15 mouse cellular contexts compared by ENCODE assay signal in genomic region chr2:75689482-75690158, GRCm38 (mm10). TPM values are rescaled to one million over a fixed set of nuclear protein-coding genes. Genes with fewer than 3 reads are reported as not detected.
DNase-seq lines count a peak whose midpoint lies in the region; ATAC-seq and TF ChIP-seq lines count a peak whose summit lies in the region.
"Had no signal": no experiment of that assay in that cellular context is flagged by ENCODE, and none has a peak within 500 bp of the region (broad histone marks: within the 10 kb centered on the region; RNA-seq: fewer than 3 reads in every experiment).

No protein-coding gene starts in this region.

- TF ChIP-seq POLR2A in lung, adult 2 months (IDR thresholded peaks at IDR 0.05; ENCODE audit: borderline replicate concordance, extremely low read depth, low read depth, low read length) = no peak
- TF ChIP-seq POLR2A in myocyte (IDR thresholded peaks at IDR 0.05; ENCODE audit: insufficient read length, low read depth) = no peak

- DNase-seq in heart, postnatal 25 days (ENCODE audit: low spot score) = no peak
- DNase-seq in lung, adult 2 months = peak; percentile 19
- no peak for DNase-seq in lung, postnatal 4 days
- DNase-seq: cerebellum, postnatal 10 days; right cerebral cortex, postnatal 25 days had no signal

- H3ac ChIP-seq in myocyte (ENCODE audit: control insufficient read depth, insufficient read length) = no peak overlapping the region

- H3K27me3 ChIP-seq in heart, embryonic 13.5 days (replicated peaks) = no peaks in the 10 kb centered on the region
- no peaks in the 10 kb centered on the region for H3K27me3 ChIP-seq in myocyte (ENCODE audit: control insufficient read depth, insufficient read depth, insufficient read length)
- H3K27me3 ChIP-seq in hindbrain, embryonic 13.5 days = no peaks in the 10 kb centered on the region
- H3K27me3 ChIP-seq: limb, embryonic 13.5 days; lung, embryonic 15.5 days; Patski had no signal

- WGBS in heart, embryonic 13.5 days = 79% methylated on average over 10 of the region's 10 CpGs
- WGBS in lung, adult 2 months = 74% methylated on average over 10 of the region's 10 CpGs
- WGBS in hindbrain, embryonic 13.5 days = 80% methylated on average over 10 of the region's 10 CpGs

- ATAC-seq in heart, embryonic 13.5 days (ENCODE audit: extremely low read depth, insufficient number of reproducible peaks, low FRiP score, low TSS enrichment) = no peak
- no peak for ATAC-seq in hindbrain, embryonic 13.5 days (ENCODE audit: low FRiP score)
- ATAC-seq: hindbrain, postnatal 0 days; Patski had no signal

- H3K4me1 ChIP-seq in heart, embryonic 13.5 days = peaks cover 96% of the 10 kb centered on the region
- H3K4me1 ChIP-seq in lung, adult 2 months (ENCODE audit: control insufficient read depth, insufficient read depth, low read length) = peaks cover 46% of the 10 kb centered on the region
- H3K4me1 ChIP-seq in brown adipose tissue, adult 24 weeks (ENCODE audit: control insufficient read depth, insufficient read depth, insufficient read length, low read length) = peaks cover 60% of the 10 kb centered on the region
- H3K4me1 ChIP-seq in hindbrain, embryonic 13.5 days (replicated peaks) = 0 out of 2 replicates have a peak, but pooled peaks cover 2% of the 10 kb centered on the region

- peaks cover 92% of the 10 kb centered on the region for H3K79me2 ChIP-seq in myocyte (ENCODE audit: control insufficient read depth, insufficient read depth)

- no peaks in the 10 kb centered on the region for H3K36me3 ChIP-seq in heart, embryonic 13.5 days
- H3K36me3 ChIP-seq in myocyte (ENCODE audit: control insufficient read depth, insufficient read depth) = peaks cover 17% of the 10 kb centered on the region
- H3K36me3 ChIP-seq in hindbrain, embryonic 13.5 days = no peaks in the 10 kb centered on the region
- H3K36me3 ChIP-seq: forebrain, embryonic 10.5 days; midbrain, embryonic 10.5 days had no signal

- H3K4me2 ChIP-seq in heart, embryonic 13.5 days = no peak overlapping the region
- peak overlapping the region; percentile 52 for H3K4me2 ChIP-seq in myocyte (ENCODE audit: low read depth)
- no peak overlapping the region for H3K4me2 ChIP-seq in hindbrain, embryonic 13.5 days
- H3K4me2 ChIP-seq: limb, embryonic 13.5 days; lung, embryonic 15.5 days had no signal

- no peaks in the 10 kb centered on the region for H3K9me3 ChIP-seq in heart, embryonic 13.5 days
- H3K9me3 ChIP-seq in hindbrain, embryonic 13.5 days = no peaks in the 10 kb centered on the region
- H3K9me3 ChIP-seq: forebrain, embryonic 10.5 days; limb, embryonic 13.5 days; lung, embryonic 15.5 days; midbrain, embryonic 10.5 days had no signal

- H3K9ac ChIP-seq in heart, embryonic 13.5 days = peak overlapping the region; percentile 25; the same call in 1 of the 2 replicates
- H3K9ac ChIP-seq in hindbrain, embryonic 13.5 days = no peak overlapping the region
- H3K9ac ChIP-seq: limb, embryonic 13.5 days; lung, embryonic 15.5 days had no signal

- TF ChIP-seq CTCF in lung, adult 2 months (IDR thresholded peaks at IDR 0.05; ENCODE audit: insufficient read depth, low read length) = no peak

- intact Hi-C loops in heart, postnatal 25 days (cut with DNase I) = no loop called here

- H3K4me3 ChIP-seq in heart, embryonic 13.5 days = no peak overlapping the region
- H3K4me3 ChIP-seq in lung, adult 2 months (replicated peaks; ENCODE audit: extremely low read depth, low read depth, low read length) = no peak overlapping the region
- H3K4me3 ChIP-seq in brown adipose tissue, adult 24 weeks (ENCODE audit: insufficient read depth, low read depth, low read length) = no peak overlapping the region
- no peak overlapping the region for H3K4me3 ChIP-seq in myocyte
- H3K4me3 ChIP-seq in hindbrain, embryonic 13.5 days = no peak overlapping the region
- H3K4me3 ChIP-seq: forebrain, embryonic 10.5 days; limb, embryonic 13.5 days; lung, embryonic 15.5 days; midbrain, embryonic 10.5 days had no signal

- H3K27ac ChIP-seq in heart, embryonic 13.5 days (replicated peaks) = peak overlapping the region; percentile 59
- peak overlapping the region; percentile 65 for H3K27ac ChIP-seq in brown adipose tissue, adult 24 weeks (replicated peaks; ENCODE audit: low read depth, low read length)
- no peak overlapping the region for H3K27ac ChIP-seq in hindbrain, embryonic 13.5 days
- H3K27ac ChIP-seq: forebrain, embryonic 10.5 days; hindbrain, postnatal 0 days; limb, embryonic 13.5 days; lung, embryonic 15.5 days; midbrain, embryonic 10.5 days had no signal

TF ChIP-seq in myocyte, 11 proteins besides CTCF, POLR2A, EP300 and RAD21:
- TF ChIP-seq REST (IDR thresholded peaks at IDR 0.05; ENCODE audit: insufficient read depth, insufficient read length) (no peak), USF1 (IDR thresholded peaks at IDR 0.05; ENCODE audit: low read depth) (no peak), E2F4 (IDR thresholded peaks at IDR 0.05; ENCODE audit: insufficient read depth) (no peak), MYOD1 (IDR thresholded peaks at IDR 0.05; ENCODE audit: control insufficient read depth in 1 of 3, insufficient read length in 2 of 3, low read depth in 2 of 3) (no peak), SRF (IDR thresholded peaks at IDR 0.05; ENCODE audit: control insufficient read depth, insufficient read length, low read depth) (no peak), TCF3 (IDR thresholded peaks at IDR 0.05; ENCODE audit: insufficient read length, low read depth) (no peak), CEBPB (IDR thresholded peaks at IDR 0.05; ENCODE audit: insufficient read depth, poor library complexity, severe bottlenecking) (no peak), MAX (IDR thresholded peaks at IDR 0.05; ENCODE audit: low read depth) (no peak), POLR2AphosphoS2 (IDR thresholded peaks at IDR 0.05; ENCODE audit: insufficient read length, low read depth) (no peak), TCF12 (IDR thresholded peaks at IDR 0.05; ENCODE audit: insufficient read depth, poor library complexity, severe bottlenecking) (no peak), MYOG (IDR thresholded peaks at IDR 0.05; ENCODE audit: control insufficient read depth in 1 of 3, insufficient read depth in 1 of 3, insufficient read length in 2 of 3, low read depth in 2 of 3) (no peak)

RNA-seq across cellular contexts. Expression of gene Nfe2l2, which starts 14.8 kb away (rescaled TPM):
- 42.8 and 43.7 TPM in 2 replicates for polyA plus RNA-seq in heart, embryonic 13.5 days (2015; fragmentation: Nextera tagmentation; extraction: Ambion mirVana)
- total RNA-seq in heart, postnatal 25 days (2021) = 10 to 100 TPM; 56.8 to 72.0 TPM
- polyA plus RNA-seq in lung, adult 2 months (2012; rRNA removed) = 64.7 and 76.3 TPM in 2 replicates
- polyA plus RNA-seq in brown adipose tissue, adult 24 weeks (2012; ENCODE audit: insufficient read depth, insufficient read length, missing spikeins) = 50.2 and 50.6 TPM in 2 replicates
- polyA plus RNA-seq in myocyte (2012; fragmentation: generic; extraction: Trizol) = 74.1 TPM
- polyA plus RNA-seq in hindbrain, embryonic 13.5 days (2015; fragmentation: Nextera tagmentation; extraction: Ambion mirVana) = 12.9 and 13.6 TPM in 2 replicates

RNA-seq across cellular contexts. Expression of gene Hnrnpa3, which starts 30.6 kb away (rescaled TPM):
- 188 and 192 TPM in 2 replicates for polyA plus RNA-seq in heart, embryonic 13.5 days (2015; fragmentation: Nextera tagmentation; extraction: Ambion mirVana)
- 100 to 1,000 TPM; 159 to 193 TPM for total RNA-seq in heart, postnatal 25 days (2021)
- polyA plus RNA-seq in lung, adult 2 months (2012; rRNA removed) = 17.5 and 36.0 TPM in 2 replicates
- 58.7 and 106 TPM in 2 replicates for polyA plus RNA-seq in brown adipose tissue, adult 24 weeks (2012; ENCODE audit: insufficient read depth, insufficient read length, missing spikeins)
- polyA plus RNA-seq in myocyte (2012; fragmentation: generic; extraction: Trizol) = 193 TPM
- 235 and 246 TPM in 2 replicates for polyA plus RNA-seq in hindbrain, embryonic 13.5 days (2015; fragmentation: Nextera tagmentation; extraction: Ambion mirVana)
